Mouse (Mus musculus) midbrain, embryonic 15.5 days (tissue): ENCODE results near the gene Gmps. TPM values are rescaled to one million over a fixed set of nuclear protein-coding genes. Genes with fewer than 3 reads are reported as not detected.
A peak's percentile ranks its signal among the peaks of the same experiment; 100 is the strongest.

Experiments
- ATAC-seq: fragments of 200-750 bp; cut with Nextera tagmentation; replicated peaks from 2 replicates; pipeline ENCODE4 v1.8.0; 2017; ENCODE audit warnings: moderate TSS enrichment
- H3K27ac ChIP-seq: fragments of 300-500 bp; sonication (generic); 2 replicates; pipeline ENCODE4 v1.5.1; 2015; ENCODE audit warnings: mild to moderate bottlenecking, inconsistent platforms
- H3K27me3 ChIP-seq: fragments of 300-500 bp; sonication (generic); replicated peaks from 2 replicates; pipeline ENCODE4 v1.6.1; 2015; ENCODE audit warnings: inconsistent platforms
- H3K36me3 ChIP-seq: fragments of 300-500 bp; sonication (generic); replicated peaks from 2 replicates; pipeline ENCODE4 v1.6.1; 2015; ENCODE audit warnings: inconsistent platforms
- H3K4me1 ChIP-seq: fragments of 300-500 bp; sonication (generic); 2 replicates; pipeline ENCODE4 v1.6.1; 2015; ENCODE audit warnings: inconsistent platforms
- H3K4me2 ChIP-seq: fragments of 300-500 bp; sonication (generic); 2 replicates; pipeline ENCODE4 v1.6.1; 2015; ENCODE audit warnings: inconsistent platforms, mild to moderate bottlenecking, moderate library complexity
- H3K4me3 ChIP-seq: fragments of 300-500 bp; sonication (generic); 2 replicates; pipeline ENCODE4 v1.5.1; 2015; ENCODE audit warnings: mild to moderate bottlenecking, inconsistent platforms
- H3K9ac ChIP-seq: fragments of 300-500 bp; sonication (generic); 2 replicates; pipeline ENCODE4 v1.6.1; 2015; ENCODE audit warnings: mild to moderate bottlenecking, inconsistent platforms
- H3K9me3 ChIP-seq: fragments of 300-500 bp; sonication (generic); 2 replicates; pipeline ENCODE4 v1.6.1; 2016; ENCODE audit warnings: inconsistent platforms
- WGBS: fragments of 180-500 bp; shearing (Covaris S2); methylation state at CpG from one replicate; pipeline ENCODE4 v1.1.7; 2015; ENCODE audit warnings: mixed read lengths; 5-methylcytosine and 5-hydroxymethylcytosine counted together
- polyA plus RNA-seq: library from polyadenylated mRNA; unstranded; fragments of >200 nt; fragmentation: Nextera tagmentation; extraction: Ambion mirVana; gene quantifications from 2 replicates; pipeline ENCODE4 v1.2.1, GENCODE M21; 2015

The Gmps gene
- polyA plus RNA-seq: 46.5 and 50.4 TPM in 2 replicates

DNA sequence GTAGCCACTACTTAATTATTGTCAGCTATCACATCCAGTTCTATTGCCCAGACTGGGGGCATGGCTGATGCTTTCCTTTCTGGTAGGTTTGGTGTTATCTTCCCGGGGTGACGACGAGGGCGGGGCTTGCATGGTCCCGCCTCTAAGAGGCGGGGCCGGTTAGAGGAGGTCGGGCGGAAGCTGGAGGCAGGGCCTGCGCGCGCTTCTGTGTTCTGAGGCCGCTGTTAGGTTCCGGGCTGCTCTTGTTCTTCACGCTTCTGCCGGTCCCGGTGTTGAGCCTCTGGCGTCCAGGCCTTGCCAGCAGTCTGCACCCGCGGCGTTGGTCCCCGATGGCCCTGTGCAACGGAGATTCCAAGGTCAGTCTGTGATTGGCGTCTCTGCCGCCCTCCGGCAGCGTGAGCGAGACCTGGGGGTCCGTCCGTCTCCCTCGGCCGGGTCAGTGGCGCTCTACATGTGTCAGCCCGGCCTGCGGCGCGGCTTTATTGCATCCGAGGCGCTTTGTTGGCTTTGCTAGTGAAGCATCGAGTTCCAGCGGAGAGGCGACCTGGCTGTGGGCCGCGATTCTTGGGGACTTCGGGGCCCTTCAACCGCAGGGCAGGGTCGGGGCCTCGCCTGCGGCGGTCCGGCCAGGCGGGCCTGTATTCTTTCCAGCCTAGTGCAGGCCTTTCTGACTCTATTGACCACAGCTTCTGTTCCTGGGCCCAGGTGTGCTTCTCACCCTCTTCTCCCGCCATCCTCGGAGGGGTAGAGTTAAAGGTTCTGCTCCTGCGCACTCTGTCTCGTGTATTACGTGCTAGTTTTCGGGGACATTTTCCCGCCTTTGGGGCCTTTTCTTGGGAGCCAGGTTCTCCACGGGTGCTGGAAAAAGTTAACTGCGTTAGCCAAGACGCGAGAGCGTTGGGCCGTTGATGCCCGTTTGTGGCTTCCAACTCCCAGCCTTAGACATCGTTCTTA, at the start of gene Gmps:
Gene Gmps, plus strand, starts transcription at position 152 of the 954 bp plus-strand sequence.
- no peaks in the 10 kb centered on the region for H3K9me3 ChIP-seq
- peak within 1 kb of the TSS; percentile 89 for H3K9ac ChIP-seq
- peak within 1 kb of the TSS; percentile 72 for H3K4me2 ChIP-seq
- H3K4me1 ChIP-seq: peaks cover 26% of the 10 kb centered on the region
- H3K36me3 ChIP-seq: no peaks in the 10 kb centered on the region
- peak within 1 kb of the TSS; percentile 81 for H3K4me3 ChIP-seq
- peak within 1 kb of the TSS; percentile 85 for H3K27ac ChIP-seq
- no peaks in the 10 kb centered on the region for H3K27me3 ChIP-seq
- WGBS: under 1% methylated on average over 67 of the region's 67 CpGs
- ATAC-seq: peak; percentile 100

DNA sequence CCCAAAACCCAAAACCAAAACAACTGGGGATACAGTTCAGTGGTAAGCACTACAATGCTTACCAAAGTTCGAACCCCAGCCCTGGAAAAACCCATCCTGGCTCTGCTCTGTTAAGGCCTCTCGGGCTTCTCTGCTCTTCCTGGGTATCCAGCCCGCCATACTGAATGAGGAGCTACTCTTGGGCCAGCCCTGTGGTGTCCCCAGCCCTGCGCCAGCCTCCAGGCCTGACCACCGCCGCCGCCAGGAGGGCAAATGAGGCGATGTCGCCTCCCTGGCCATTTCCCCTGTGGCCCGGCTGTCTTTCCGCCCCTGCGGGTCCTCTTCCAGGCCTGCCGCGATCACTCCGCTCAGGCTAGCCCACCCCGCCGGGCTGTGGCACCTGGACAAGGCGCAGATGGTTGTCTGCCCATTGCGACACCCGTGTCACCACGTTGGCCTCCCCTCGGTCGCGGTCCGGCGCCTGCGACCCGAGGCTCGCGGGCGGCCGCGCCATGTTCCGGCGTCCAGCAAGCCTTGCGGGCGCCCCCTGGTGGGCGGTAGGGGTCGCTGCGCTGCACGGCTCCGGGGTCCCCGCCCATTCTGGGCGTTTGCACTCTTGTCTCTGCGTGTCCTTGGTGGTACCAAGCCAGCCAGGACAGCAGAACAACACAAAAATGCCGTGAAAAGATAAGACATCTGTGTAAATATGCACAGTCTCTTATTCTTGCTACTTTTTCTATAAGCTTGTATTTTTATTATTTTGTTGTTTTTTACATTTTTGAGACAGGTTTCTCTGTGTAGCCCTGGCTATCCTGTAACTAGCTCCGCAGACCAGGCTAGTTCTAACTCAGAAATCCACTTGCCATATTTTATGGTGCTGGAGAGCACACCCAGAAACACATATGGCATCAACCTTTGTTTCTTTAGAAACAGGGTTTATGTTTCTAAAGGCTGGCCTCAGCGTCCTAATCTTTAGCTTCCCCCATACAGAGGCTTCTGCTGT, 46.7 kb upstream of the Gmps start, which contains the start of gene E130311K13Rik:
Gene E130311K13Rik, minus strand, starts transcription at position 595 of the 982 bp plus-strand sequence.
- Histone ChIP-seq H3K36me3 (no peaks in the 10 kb centered on the region), H3K27ac (peak within 1 kb of the TSS; percentile 77), H3K9me3 (no peaks in the 10 kb centered on the region), H3K27me3 (no peaks in the 10 kb centered on the region), H3K4me1 (no peaks in the 10 kb centered on the region), H3K4me3 (peak within 1 kb of the TSS; percentile 73), H3K4me2 (peak within 1 kb of the TSS; percentile 62), H3K9ac (peak within 1 kb of the TSS; percentile 83)
- ATAC-seq: peak; percentile 98
- 4% methylated on average over 48 of the region's 48 CpGs for WGBS

DNA sequence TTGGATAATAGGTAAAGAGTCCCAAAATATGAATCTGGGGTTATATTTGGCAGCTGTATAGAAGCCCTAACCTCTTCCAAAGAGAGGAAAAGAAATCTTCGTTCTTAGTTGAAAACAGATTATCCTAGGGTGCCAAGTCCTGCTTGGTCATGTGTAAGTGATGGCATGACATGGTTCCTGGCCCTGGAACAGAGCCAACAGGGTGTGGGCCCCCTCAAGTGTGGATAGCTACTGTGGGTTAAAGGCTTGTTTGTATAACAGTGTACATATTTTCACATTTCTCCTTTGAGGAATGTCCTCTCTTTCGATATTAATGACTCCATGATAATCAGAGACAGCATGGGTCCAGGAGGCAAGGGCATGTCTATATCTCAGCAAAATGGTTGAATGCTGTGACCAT, 37.0 kb upstream of the Gmps start:
- 92% methylated on average over 2 of the region's 2 CpGs for WGBS
- ATAC-seq: no peak
- H3K9me3 ChIP-seq: no peaks in the 10 kb centered on the region
- no peak overlapping the region for H3K9ac ChIP-seq
- H3K4me2 ChIP-seq: no peak overlapping the region
- no peak overlapping the region for H3K27ac ChIP-seq
- H3K4me3 ChIP-seq: no peak overlapping the region
- H3K4me1 ChIP-seq: no peaks in the 10 kb centered on the region
- peaks cover under 1% of the 10 kb centered on the region; the same call in 1 of the 2 replicates for H3K36me3 ChIP-seq
- no peaks in the 10 kb centered on the region for H3K27me3 ChIP-seq

DNA sequence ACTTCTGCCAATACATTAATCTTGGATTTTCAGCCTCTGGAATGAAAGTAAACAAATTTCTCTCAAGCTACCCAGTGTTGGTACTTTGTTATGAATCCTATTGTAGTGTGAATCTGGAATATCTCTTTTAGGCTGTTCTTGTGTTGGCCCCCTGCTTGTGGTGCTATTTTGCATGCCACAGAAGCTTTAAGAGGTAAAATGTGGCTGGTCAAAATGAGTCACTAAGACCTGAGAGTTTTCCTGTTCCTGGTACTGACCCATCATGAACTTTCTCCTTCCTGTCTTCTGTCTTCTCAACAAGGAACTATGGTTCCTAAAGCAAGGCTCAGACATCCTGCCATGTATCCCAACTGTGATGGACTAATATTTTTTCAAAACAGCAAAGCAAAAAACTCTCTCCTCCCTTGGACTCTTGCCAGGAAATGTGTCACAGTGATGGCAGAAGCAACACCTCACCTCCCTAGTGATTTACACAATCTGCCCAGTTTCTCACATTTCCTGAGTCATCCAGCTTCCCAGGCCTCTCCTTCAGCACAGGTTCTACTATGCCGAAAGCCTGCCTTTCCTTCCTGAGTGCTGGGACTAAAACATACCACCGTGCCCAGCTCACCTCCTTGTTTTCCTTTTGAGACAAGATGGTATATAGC, 34.6 kb upstream of the Gmps start:
- Histone ChIP-seq H3K27ac (no peak overlapping the region), H3K36me3 (peaks cover 7% of the 10 kb centered on the region; the same call in 1 of the 2 replicates), H3K4me3 (no peak overlapping the region), H3K9ac (no peak overlapping the region), H3K9me3 (no peaks in the 10 kb centered on the region), H3K4me2 (no peak overlapping the region), H3K27me3 (no peaks in the 10 kb centered on the region), H3K4me1 (no peaks in the 10 kb centered on the region)
- no peak for ATAC-seq
- 90% methylated on average over 2 of the region's 2 CpGs for WGBS

DNA sequence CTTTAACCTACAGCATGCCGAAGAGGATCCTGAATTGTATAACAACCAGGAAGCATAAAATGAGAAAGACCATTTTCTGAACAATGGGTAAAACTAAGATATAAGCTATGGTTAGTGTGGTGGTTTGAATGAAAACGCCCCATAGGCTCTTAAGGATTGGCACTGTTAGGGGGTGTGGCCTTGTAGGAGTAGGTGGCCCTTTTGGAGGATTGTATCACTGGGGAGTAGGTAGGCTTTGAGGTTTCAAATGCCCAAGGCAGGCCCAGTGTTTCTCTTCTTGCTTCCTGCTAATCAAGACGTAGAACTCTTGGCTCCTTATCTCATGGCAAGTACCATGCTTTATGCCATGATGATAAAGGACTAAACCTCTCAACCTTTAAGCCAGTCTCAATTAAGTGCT, 26.1 kb upstream of the Gmps start:
- Histone ChIP-seq H3K9me3 (no peaks in the 10 kb centered on the region), H3K27me3 (no peaks in the 10 kb centered on the region), H3K27ac (no peak overlapping the region), H3K4me1 (no peaks in the 10 kb centered on the region), H3K36me3 (0 out of 2 replicates have a peak, but pooled peaks cover 6% of the 10 kb centered on the region), H3K4me3 (no peak overlapping the region), H3K4me2 (no peak overlapping the region), H3K9ac (no peak overlapping the region)
- 81% methylated on average over 3 of the region's 3 CpGs for WGBS
- ATAC-seq: no peak

DNA sequence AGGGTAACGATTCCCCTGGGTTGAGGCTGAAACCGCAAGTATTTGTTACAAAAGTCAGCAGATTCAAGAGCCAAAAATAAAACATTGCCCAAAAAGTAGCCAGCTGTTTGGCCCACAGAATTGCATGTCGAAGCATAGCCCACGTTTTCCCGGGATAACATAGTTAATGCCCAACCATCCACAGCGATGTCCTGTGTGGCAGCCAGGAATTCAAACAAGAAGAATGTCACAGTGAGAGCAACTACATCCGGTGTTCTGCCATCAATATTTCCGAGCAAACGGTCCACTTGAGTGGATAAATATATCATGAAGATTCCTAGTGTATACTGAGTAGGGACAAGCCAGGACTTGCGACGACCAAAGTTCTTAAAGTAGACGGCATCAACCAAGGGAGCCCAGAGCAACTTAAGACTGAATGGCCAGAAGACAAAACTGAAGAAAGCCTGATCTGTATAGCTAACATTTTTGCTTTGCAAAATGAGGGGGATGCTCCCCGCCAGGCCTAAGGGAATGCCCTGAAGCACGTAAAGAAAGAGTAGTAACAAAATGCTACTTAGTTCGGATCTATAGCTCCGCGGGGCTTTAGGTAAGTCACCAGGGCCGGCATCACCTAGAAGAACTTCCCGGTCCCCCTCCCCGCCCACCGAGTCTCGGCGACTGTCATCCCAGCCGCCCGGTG, 12.3 kb upstream of the Gmps start:
- Histone ChIP-seq H3K4me2 (peak overlapping the region; percentile 68), H3K9ac (peak overlapping the region; percentile 79), H3K27me3 (peaks cover 4% of the 10 kb centered on the region; the same call in 1 of the 2 replicates), H3K4me1 (peaks cover 33% of the 10 kb centered on the region), H3K27ac (peak overlapping the region; percentile 86), H3K36me3 (no peaks in the 10 kb centered on the region), H3K4me3 (peak overlapping the region; percentile 84), H3K9me3 (no peaks in the 10 kb centered on the region)
- no peak for ATAC-seq
- 8% methylated on average over 25 of the region's 25 CpGs for WGBS

DNA sequence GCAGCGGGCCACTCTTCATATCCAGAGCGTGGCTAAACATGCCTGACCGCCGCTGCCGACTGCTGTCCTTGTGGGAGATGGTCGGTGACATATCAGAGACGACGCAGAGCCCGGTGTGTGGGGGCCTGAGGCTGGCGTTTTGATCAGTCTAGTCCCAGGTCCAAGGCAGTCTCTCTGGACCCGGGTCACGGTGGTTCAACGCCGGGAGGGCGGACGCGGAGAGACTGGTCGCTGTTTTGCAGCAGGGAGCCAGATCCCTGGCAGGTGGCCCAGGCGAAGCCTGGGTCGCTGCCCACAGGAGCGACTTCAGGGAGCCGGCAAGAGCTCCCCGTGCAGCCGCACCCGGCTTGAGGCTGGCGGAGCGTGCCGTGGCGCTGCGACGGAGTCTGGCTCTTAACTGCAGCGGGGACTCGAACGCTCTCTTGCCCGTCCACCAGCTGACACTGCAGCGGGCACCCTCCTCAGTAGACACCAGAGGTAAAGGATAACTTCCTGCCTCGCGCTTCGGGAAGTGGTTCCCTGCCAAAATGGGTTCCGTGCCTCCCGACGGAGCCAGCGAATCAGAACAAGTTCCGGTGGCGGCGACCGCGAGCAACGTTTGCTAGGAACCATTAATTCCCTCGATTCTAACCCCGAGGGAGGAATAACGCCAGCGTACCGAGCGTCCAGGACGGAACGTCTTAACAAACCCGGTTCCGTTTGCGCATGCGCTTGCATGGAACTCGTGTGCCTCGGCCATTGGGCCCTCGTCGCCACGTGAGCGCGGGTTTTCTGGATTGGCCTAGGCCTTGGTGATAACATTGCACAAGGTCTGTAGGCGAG, 11.6 kb upstream of the Gmps start, which contains the start of gene Slc33a1:
Gene Slc33a1, minus strand, starts transcription at position 669 of the 822 bp plus-strand sequence.
- under 1% methylated on average over 69 of the region's 69 CpGs for WGBS
- peak; percentile 99 for ATAC-seq
- no peaks in the 10 kb centered on the region for H3K9me3 ChIP-seq

DNA sequence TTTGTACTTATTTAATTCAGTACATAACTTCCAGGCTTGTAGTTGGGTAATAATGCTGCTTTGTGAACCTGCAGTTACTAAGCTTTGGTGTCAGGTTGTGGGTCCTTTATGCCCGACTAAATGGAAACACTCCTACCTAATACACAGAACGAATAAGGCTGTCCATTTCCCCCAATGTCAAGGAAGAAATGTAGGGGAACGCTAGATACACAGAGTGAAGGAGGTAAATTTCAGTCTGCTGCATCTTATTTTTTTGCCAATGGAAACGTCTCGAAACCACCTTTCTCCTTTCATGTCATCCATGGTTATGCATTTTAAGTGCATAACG, 11.0 kb upstream of the Gmps start:
- Histone ChIP-seq H3K4me3 (peak overlapping the region; percentile 84), H3K27me3 (peaks cover 4% of the 10 kb centered on the region; the same call in 1 of the 2 replicates), H3K36me3 (no peaks in the 10 kb centered on the region), H3K9ac (no peak overlapping the region), H3K27ac (peak overlapping the region; percentile 86), H3K9me3 (no peaks in the 10 kb centered on the region), H3K4me1 (peaks cover 29% of the 10 kb centered on the region), H3K4me2 (peak overlapping the region; percentile 68)
- WGBS: 77% methylated on average over 6 of the region's 6 CpGs
- no peak; the same call in 1 of the 2 replicates for ATAC-seq

More for the DNA sequence above, 11.6 kb upstream of the Gmps start, which contains the start of gene Slc33a1:
- H3K9ac ChIP-seq: peak within 1 kb of the TSS; percentile 79
- H3K4me1 ChIP-seq: peaks cover 32% of the 10 kb centered on the region
- peaks cover 4% of the 10 kb centered on the region; the same call in 1 of the 2 replicates for H3K27me3 ChIP-seq
- H3K4me3 ChIP-seq: peak within 1 kb of the TSS; percentile 84
- H3K36me3 ChIP-seq: no peaks in the 10 kb centered on the region
- peak within 1 kb of the TSS; percentile 68 for H3K4me2 ChIP-seq
- peak within 1 kb of the TSS; percentile 86 for H3K27ac ChIP-seq

DNA sequence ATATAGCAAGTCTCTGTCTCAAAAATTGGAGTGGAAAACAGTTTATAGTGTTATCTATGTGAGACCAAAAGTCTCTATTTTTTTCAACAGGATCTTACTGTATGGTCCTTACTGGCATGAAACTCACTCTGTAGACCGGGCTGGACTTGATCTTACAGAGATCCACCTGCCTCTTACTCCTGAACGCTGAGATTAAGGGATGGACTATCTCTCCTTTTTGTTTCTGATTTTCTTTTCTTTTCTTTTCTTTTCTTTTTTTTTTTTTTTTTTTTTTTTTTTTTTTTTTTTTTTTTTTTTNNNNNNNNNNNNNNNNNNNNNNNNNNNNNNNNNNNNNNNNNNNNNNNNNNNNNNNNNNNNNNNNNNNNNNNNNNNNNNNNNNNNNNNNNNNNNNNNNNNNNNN, 10.0 kb upstream of the Gmps start:
- 75% methylated on average over 2 of the region's 2 CpGs for WGBS
- Histone ChIP-seq H3K27me3 (peaks cover 4% of the 10 kb centered on the region; the same call in 1 of the 2 replicates), H3K9ac (no peak overlapping the region), H3K4me2 (no peak overlapping the region), H3K9me3 (no peaks in the 10 kb centered on the region), H3K27ac (no peak overlapping the region), H3K4me1 (peaks cover 27% of the 10 kb centered on the region), H3K4me3 (no peak overlapping the region), H3K36me3 (no peaks in the 10 kb centered on the region)
- no peak for ATAC-seq

DNA sequence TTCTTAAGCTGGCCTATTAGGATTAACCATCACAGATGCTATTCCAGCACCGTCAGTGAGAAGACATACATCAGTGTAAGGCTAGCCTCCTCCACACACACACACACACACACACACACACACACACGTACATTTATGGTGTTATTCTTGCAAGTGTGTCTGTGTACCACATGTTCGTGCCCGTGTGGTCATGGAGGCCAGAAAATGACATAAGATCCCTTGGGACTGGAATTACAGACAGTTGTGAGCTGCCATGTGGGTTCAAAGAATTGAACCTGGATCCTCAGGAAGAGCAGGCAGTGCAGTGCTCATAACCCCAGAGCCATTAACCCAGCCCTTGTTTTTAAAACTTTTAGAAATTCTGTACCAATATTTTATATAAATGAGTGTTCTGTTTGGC, 2.0 kb downstream of the Gmps start:
- H3K4me3 ChIP-seq: no peak overlapping the region
- H3K27me3 ChIP-seq: no peaks in the 10 kb centered on the region
- no peak overlapping the region for H3K27ac ChIP-seq
- no peak overlapping the region for H3K9ac ChIP-seq
- H3K36me3 ChIP-seq: no peaks in the 10 kb centered on the region; the same call in 1 of the 2 replicates
- no peak for ATAC-seq
- peaks cover 26% of the 10 kb centered on the region for H3K4me1 ChIP-seq
- 77% methylated on average over 4 of the region's 4 CpGs for WGBS
- H3K4me2 ChIP-seq: peak overlapping the region; percentile 72; the same call in 1 of the 2 replicates
- H3K9me3 ChIP-seq: no peaks in the 10 kb centered on the region
